Mouse (Mus musculus): Measurements from ENCODE around the gene Zic1. TPM values are rescaled to one million over a fixed set of nuclear protein-coding genes. Genes with fewer than 3 reads are reported as not detected.

Zic1 gene
- 0.04 and 0.09 TPM in 2 replicates for polyA plus RNA-seq (2015; fragmentation: Nextera tagmentation; extraction: Ambion mirVana)

GRCm38 (mm10) chr9:91365664-91366063 is at the start of gene Zic1:
Gene Zic1, minus strand, starts transcription at chr9:91365810.
- Histone ChIP-seq H3K4me1 (peaks cover 23% of the 10 kb centered on the region), H3K36me3 (no peaks in the 10 kb centered on the region), H3K9ac (no peak within 1 kb of the TSS), H3K4me2 (peak within 1 kb of the TSS; percentile 39), H3K27me3 (peaks cover 96% of the 10 kb centered on the region), H3K27ac (no peak within 1 kb of the TSS), H3K9me3 (no peaks in the 10 kb centered on the region), H3K4me3 (peak within 1 kb of the TSS; percentile 24)
- no peak for ATAC-seq (ENCODE audit: borderline replicate concordance, extremely low read depth, low FRiP score, low TSS enrichment)
- WGBS = 1% methylated on average over 30 of the region's 33 CpGs

- Histone ChIP-seq H3K27me3 (peaks cover 75% of the 10 kb centered on the region), H3K36me3 (no peaks in the 10 kb centered on the region), H3K27ac (no peak overlapping the region), H3K4me3 (no peak overlapping the region), H3K9ac (no peak overlapping the region), H3K9me3 (no peaks in the 10 kb centered on the region), H3K4me2 (no peak overlapping the region), H3K4me1 (no peaks in the 10 kb centered on the region)
- WGBS = 2% methylated on average over 12 of the region's 12 CpGs
- ATAC-seq (ENCODE audit: borderline replicate concordance, extremely low read depth, low FRiP score, low TSS enrichment) = no peak
These were observed 48.5 kb upstream of the Zic1 start for GRCm38 (mm10) chr9:91414007-91414661.

GRCm38 (mm10) chr9:91409771-91410170 is 44.2 kb upstream of the Zic1 start:
- H3K9me3 ChIP-seq = no peaks in the 10 kb centered on the region
- H3K4me2 ChIP-seq = no peak overlapping the region
- no peak overlapping the region for H3K9ac ChIP-seq
- no peak for ATAC-seq (ENCODE audit: borderline replicate concordance, extremely low read depth, low FRiP score, low TSS enrichment)
- H3K4me3 ChIP-seq = no peak overlapping the region
- H3K36me3 ChIP-seq = no peaks in the 10 kb centered on the region
- WGBS = 2% methylated on average over 3 of the region's 3 CpGs
- H3K4me1 ChIP-seq = no peaks in the 10 kb centered on the region
- H3K27ac ChIP-seq = no peak overlapping the region
- peaks cover 76% of the 10 kb centered on the region for H3K27me3 ChIP-seq

DNA sequence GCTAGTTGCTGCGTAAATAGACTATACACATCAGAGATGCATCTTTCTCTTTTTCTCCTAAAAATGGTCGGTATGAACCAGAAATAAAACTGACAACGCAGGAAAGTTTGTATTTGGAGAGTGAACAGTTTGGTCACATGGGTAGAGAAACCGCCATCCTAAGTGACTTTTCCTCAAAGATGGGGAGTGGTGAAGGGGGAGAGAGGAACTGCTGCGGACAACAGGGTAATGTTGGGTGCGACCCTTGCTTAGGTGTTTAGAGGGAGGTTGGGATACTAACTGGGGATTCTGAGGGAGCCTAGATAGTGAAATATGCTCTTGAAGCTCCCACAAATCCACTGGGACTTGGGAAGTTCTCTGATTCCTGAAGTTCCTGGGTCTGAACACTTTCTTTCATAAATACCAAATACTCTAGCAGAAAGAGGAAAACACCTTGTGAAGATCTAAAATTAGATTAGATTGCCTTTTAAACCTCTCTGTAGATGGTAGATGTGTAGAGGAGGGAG is 40.7 kb upstream of the Zic1 start:
- Histone ChIP-seq H3K9me3 (no peaks in the 10 kb centered on the region), H3K27me3 (peaks cover 91% of the 10 kb centered on the region), H3K9ac (no peak overlapping the region), H3K4me2 (no peak overlapping the region), H3K4me3 (no peak overlapping the region), H3K27ac (no peak overlapping the region), H3K36me3 (no peaks in the 10 kb centered on the region), H3K4me1 (no peaks in the 10 kb centered on the region)
- ATAC-seq (ENCODE audit: borderline replicate concordance, extremely low read depth, low FRiP score, low TSS enrichment) = no peak
- 1% methylated on average over 6 of the region's 6 CpGs for WGBS

- Histone ChIP-seq H3K9ac (no peak overlapping the region), H3K27me3 (peaks cover 91% of the 10 kb centered on the region), H3K36me3 (no peaks in the 10 kb centered on the region), H3K4me2 (no peak overlapping the region), H3K27ac (no peak overlapping the region), H3K4me1 (no peaks in the 10 kb centered on the region), H3K4me3 (no peak overlapping the region), H3K9me3 (no peaks in the 10 kb centered on the region)
- under 1% methylated on average over 16 of the region's 16 CpGs for WGBS
- ATAC-seq (ENCODE audit: borderline replicate concordance, extremely low read depth, low FRiP score, low TSS enrichment) = no peak
These were observed 40.2 kb upstream of the Zic1 start for GRCm38 (mm10) chr9:91405753-91406178.

DNA sequence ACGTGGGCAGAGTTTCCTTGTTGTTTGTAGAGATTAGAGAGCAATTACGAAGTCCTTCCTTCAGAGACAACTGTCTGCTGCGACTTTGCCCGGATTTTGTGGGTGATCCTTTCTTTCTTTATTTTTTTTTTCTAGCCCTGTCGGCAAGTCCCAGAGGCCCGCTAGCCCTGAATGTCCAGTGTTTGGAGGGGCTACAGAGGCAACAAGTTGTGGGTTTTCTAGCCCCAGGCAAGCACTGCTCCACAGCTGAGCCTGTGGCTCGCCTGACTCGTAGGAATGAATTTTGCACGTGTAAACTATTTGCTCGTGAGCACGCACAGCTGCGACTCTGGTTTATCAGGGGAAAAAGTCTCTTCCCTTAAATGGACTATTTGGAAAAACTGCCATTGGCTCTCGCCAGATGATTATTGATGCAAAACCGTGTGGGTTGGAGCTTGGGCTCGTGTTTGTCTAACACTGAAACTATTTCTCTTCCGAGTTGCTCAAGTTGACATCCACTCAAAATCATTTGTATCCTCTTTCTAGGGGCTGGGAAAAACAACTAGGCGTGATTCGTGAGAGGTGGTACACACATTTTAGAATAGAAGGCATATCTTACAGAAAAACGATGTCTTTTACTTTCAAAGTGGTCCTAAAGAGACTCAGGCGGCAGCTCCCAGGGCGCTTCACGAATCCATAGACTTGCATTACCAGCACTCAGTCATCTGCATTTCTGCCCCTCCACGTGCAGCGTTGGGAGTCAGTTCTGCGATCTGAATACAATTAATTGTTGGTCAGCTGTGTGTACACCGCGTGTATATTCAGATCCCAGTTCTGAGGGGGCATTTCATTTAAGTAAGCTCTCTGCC is 39.5 kb upstream of the Zic1 start:
- under 1% methylated on average over 27 of the region's 27 CpGs for WGBS
- Histone ChIP-seq H3K4me3 (no peak overlapping the region), H3K27me3 (peaks cover 91% of the 10 kb centered on the region), H3K36me3 (no peaks in the 10 kb centered on the region), H3K4me2 (no peak overlapping the region), H3K27ac (no peak overlapping the region), H3K9me3 (no peaks in the 10 kb centered on the region), H3K4me1 (no peaks in the 10 kb centered on the region), H3K9ac (no peak overlapping the region)
- ATAC-seq (ENCODE audit: borderline replicate concordance, extremely low read depth, low FRiP score, low TSS enrichment) = no peak

DNA sequence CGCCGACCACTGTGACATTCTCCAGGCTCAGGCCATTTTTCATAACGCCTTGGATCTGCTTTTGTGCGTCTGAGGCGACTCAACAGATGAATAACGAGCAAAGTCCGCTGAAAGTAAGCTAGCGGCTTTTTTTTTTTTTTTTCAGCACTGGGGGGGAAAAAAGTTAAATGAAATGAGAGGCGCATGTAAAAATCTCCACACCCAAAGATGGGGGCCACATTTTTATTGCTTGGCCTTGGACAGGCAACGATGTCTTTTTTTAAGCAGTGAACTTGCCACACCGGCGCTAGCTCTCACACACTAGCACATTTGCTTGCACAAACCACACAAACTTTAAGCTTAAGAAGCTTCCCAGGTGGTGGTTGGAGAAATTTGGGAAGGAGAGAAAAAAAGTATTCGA is 38.6 kb upstream of the Zic1 start:
- Histone ChIP-seq H3K9me3 (no peaks in the 10 kb centered on the region), H3K4me3 (no peak overlapping the region), H3K27me3 (peaks cover 91% of the 10 kb centered on the region), H3K36me3 (no peaks in the 10 kb centered on the region), H3K4me2 (no peak overlapping the region), H3K4me1 (no peaks in the 10 kb centered on the region), H3K27ac (no peak overlapping the region), H3K9ac (no peak overlapping the region)
- WGBS = 2% methylated on average over 13 of the region's 13 CpGs
- ATAC-seq (ENCODE audit: borderline replicate concordance, extremely low read depth, low FRiP score, low TSS enrichment) = no peak

- WGBS = under 1% methylated on average over 10 of the region's 10 CpGs
- peaks cover 97% of the 10 kb centered on the region for H3K27me3 ChIP-seq
- no peaks in the 10 kb centered on the region for H3K9me3 ChIP-seq
- ATAC-seq (ENCODE audit: borderline replicate concordance, extremely low read depth, low FRiP score, low TSS enrichment) = no peak
- H3K36me3 ChIP-seq = no peaks in the 10 kb centered on the region
- H3K9ac ChIP-seq = no peak overlapping the region
- H3K4me2 ChIP-seq = no peak overlapping the region
- H3K4me3 ChIP-seq = no peak overlapping the region
- no peak overlapping the region for H3K27ac ChIP-seq
- no peaks in the 10 kb centered on the region for H3K4me1 ChIP-seq
These were observed 35.9 kb upstream of the Zic1 start for GRCm38 (mm10) chr9:91401471-91401870.

- Histone ChIP-seq H3K9me3 (no peaks in the 10 kb centered on the region), H3K4me2 (no peak overlapping the region), H3K4me3 (no peak overlapping the region), H3K9ac (no peak overlapping the region), H3K36me3 (no peaks in the 10 kb centered on the region), H3K27ac (no peak overlapping the region), H3K4me1 (no peaks in the 10 kb centered on the region), H3K27me3 (peaks cover 97% of the 10 kb centered on the region)
- ATAC-seq (ENCODE audit: borderline replicate concordance, extremely low read depth, low FRiP score, low TSS enrichment) = no peak
- 13% methylated on average over 8 of the region's 8 CpGs for WGBS
These were observed 35.0 kb upstream of the Zic1 start for GRCm38 (mm10) chr9:91400482-91401093.

DNA sequence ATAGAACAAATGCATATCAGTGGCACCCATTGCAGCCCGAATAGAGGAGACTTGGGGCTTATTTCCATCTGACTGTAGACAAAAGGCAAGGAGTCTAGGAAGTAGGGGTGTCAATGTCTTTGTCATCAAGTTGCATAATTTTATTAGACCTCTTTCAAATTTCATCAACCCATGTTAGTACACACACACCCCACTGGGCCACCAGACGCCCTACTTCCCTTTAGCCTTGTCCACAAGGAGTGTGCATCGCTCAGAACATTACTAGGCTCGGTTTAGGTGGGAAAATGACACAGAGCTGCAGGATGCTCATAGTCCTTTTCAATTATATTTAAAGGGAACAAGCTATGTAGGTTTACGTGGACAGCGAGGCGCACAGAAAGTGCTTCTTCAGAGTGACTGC is 34.4 kb upstream of the Zic1 start:
- no peaks in the 10 kb centered on the region for H3K9me3 ChIP-seq
- H3K4me3 ChIP-seq = no peak overlapping the region
- WGBS = 21% methylated on average over 7 of the region's 7 CpGs
- no peaks in the 10 kb centered on the region for H3K4me1 ChIP-seq
- peaks cover 97% of the 10 kb centered on the region for H3K27me3 ChIP-seq
- H3K36me3 ChIP-seq = no peaks in the 10 kb centered on the region
- no peak overlapping the region for H3K9ac ChIP-seq
- H3K27ac ChIP-seq = no peak overlapping the region
- no peak overlapping the region for H3K4me2 ChIP-seq
- ATAC-seq (ENCODE audit: borderline replicate concordance, extremely low read depth, low FRiP score, low TSS enrichment) = no peak

- ATAC-seq (ENCODE audit: borderline replicate concordance, extremely low read depth, low FRiP score, low TSS enrichment) = no peak
- Histone ChIP-seq H3K27me3 (peaks cover 94% of the 10 kb centered on the region), H3K4me1 (no peaks in the 10 kb centered on the region), H3K9me3 (no peaks in the 10 kb centered on the region), H3K9ac (no peak overlapping the region), H3K4me2 (no peak overlapping the region), H3K27ac (no peak overlapping the region), H3K36me3 (no peaks in the 10 kb centered on the region), H3K4me3 (no peak overlapping the region)
- 6% methylated on average over 14 of the region's 14 CpGs for WGBS
These were observed 29.6 kb upstream of the Zic1 start for GRCm38 (mm10) chr9:91395066-91395772.
